Mouse (Mus musculus): ENCODE results near the gene Cdk20.

Gene Cdk20

DNA sequence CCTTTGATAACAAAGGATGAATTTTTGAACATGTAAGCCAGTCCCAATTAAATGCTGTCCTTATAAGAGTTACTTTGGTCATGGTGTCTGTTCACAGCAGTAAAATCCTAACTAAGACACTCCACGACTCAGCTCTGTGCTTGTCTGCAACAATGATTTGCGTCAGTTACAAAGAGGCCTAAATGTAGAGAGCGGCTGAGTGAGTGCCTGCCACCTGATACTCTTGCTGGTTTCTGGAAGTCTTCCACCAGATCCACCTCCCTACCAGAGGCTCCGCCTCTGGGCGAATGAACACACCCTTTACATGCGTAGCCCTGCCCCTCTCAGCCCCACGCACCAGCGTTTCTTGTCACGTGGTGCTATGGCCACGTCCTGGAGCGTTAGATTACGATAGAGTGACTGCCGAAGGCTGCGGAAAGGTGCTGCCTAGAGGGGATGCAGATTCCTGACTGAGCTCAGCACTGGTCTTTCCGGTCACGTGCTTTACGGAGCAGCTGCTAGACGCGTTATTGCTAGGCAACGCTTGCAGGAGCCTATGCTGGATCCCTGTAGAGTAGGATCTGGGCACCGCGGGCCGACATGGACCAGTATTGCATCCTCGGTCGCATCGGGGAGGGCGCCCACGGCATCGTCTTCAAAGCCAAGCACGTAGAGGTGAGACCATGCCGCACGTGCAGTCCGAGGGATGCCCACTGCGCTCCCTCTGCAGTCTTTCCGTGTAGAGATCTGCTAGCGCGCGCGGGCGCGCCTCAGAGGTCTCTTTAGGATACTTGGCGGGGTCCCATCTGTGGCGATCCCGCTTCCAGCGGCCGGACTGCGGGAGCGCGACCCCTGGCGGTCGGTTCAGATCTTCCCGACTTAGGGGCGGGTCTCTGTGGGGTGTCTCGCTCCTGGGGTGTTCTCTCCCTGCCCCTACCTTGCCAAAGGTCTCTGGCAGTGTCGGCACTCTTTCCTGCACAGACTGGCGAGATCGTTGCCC lies at the start of gene Cdk20:
Gene Cdk20 (plus strand): TSS at position 298 of the 979 bp plus-strand sequence.
- peak; percentile 89 for DNase-seq

DNA sequence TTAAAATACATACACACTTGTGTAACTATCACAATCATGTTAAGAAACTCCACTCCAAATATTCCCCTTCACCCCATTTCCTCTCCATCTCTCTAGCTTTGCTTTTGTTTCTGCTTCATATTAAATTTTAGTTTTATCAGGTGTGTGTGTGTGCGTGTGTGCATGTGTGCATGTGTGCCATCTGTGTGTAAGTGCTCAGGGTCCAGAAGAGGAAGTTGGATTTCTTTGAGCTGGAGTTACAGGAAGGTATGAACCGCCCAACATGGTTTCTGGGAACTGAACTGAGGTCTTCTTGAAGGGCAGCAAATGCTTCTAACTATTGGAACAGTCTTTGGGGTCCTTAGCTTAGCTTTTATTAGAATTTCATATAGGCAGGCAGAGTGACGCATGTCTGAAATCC lies 47.2 kb upstream of the Cdk20 start:
- no peak for DNase-seq

DNA sequence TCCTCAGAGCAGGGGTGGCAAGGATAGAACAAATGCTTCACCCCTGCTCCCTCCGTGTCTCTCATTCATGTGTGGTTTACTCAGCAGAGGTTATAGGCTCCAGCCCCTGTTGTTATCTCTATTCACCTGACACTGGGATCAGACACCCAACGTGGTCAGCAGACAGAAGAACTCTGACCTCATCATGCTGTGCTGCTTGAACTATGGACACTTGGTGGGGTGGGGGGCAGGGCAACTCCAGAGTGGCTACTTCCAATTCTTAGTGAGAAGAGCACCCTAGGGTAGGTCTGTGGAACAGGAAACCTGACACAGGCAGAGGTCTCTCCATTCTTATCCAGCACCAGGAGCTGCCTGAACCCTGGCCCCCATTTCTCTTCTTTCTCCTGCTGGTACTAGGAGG lies 46.1 kb upstream of the Cdk20 start:
- DNase-seq: no peak

DNA sequence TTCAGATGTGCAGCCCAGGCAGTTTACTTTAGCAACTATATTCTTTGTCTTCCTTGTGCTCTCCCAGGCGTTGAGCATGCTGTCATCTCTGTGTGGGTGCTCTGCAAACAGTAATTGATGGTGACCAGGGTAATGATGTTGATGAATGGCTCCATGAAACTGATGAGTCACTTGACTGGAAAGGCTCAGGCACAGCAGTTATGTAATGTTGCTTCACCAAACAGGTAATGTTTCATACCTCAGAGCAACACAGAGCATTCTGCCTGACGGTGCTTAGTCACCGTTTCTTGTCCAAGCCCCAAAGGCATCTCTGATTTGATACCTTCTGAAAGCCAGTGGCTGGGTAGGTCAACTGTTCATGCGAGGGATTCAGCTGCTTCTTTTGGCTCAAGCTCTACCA lies 43.7 kb upstream of the Cdk20 start:
- DNase-seq: no peak

DNA sequence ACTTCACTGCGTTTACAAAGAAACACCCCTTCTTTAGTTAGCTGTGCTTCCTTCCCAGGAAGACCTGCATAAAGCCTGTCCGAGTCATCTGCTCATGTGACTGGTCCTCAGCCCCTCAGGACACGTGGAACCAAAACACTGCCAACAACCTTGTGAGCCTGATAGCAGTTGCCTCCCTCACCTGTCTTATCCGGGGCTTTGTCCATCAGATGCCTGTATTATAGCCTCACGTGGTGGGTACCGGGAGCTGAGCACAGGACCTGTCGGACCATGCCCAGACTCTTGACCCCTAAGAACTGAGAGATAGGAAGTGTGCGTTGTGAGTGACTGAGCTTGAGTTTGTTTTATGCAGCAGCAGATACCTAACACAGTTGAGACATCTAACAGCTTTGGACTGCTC lies 35.1 kb upstream of the Cdk20 start:
- no peak for DNase-seq

DNA sequence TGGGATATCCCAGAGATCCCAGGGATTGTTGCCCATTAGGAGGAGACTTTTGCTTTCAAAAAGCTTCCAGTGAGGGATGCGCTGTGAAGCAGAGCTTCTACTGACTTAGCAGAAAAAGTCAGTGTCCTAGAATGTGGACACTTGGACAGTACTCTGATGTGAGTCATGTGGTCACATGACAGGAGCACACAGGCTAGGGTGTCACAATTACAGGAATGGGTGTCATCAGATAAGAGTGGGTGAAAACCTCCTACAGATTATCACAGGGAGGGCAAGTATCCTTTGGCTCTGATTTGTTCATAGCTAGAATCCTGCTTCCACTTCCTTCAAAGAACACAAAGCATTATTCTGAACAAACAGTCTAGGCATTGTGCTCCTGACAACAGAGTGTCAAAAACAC lies 34.0 kb upstream of the Cdk20 start:
- no peak for DNase-seq

DNA sequence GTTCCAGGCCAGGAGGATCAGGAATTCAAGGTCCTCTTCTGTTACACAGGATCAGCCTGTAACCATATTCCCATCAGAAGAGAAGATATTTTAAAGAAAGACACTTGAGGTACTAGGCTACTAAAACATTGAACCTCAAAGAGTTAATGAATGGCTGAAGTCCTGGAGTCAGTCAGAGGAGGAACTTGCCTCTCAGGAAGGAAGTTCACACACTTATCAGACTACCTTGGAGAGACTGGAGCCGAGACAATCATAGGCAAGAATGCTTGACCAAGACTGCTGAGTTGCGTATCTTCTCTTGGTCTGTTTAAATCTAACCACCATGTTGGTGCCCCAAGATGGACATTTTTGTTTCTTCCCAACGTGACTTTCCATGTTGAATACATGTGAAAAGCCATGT lies 32.2 kb upstream of the Cdk20 start:
- no peak for DNase-seq

DNA sequence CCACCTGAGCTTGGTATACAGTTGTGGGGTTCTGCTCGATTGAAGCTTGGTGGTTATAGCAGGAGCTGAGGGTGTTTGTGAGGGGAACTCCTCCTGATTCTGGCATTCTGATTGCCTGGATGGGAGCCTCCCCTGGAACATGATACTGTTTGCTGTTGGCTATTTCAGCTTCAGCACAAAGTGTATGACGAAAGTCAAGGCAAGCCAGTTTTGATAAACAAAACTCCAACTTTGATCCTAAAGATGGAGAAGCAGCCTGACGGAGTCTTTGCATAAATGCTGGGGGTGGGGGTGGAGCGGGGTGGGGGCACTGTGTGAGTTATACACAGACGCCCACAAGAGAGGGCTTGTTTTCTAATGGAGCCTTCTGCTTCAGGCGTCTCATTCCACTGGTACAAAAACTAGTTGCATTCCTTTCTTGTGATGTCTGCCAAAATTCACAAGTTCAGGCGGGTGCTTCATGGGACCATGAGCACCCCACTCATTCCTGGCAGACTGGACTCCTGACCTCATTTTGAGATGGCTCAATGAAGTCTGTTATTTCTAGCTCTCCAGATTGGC lies 31.2 kb upstream of the Cdk20 start:
- DNase-seq: no peak

DNA sequence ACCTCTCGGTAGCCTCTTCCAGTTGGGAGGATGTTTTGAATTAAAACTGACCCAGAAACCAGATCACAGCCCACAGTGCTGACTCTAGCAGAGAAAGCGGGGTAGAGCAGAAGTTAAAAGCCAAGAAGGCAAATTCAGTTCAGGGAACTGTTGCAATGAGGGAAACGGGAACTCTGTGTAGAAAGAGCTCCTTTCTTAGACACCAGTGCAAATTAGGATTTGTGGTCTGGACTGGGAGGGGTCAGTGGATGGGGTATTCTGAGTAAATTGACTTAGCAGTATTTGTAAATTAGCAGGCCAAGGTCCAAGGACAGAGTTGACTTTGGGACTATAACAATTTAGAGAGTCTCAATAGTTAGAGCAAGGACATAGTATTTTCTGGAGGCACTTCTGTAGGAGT lies 30.1 kb upstream of the Cdk20 start:
- no peak for DNase-seq

DNA sequence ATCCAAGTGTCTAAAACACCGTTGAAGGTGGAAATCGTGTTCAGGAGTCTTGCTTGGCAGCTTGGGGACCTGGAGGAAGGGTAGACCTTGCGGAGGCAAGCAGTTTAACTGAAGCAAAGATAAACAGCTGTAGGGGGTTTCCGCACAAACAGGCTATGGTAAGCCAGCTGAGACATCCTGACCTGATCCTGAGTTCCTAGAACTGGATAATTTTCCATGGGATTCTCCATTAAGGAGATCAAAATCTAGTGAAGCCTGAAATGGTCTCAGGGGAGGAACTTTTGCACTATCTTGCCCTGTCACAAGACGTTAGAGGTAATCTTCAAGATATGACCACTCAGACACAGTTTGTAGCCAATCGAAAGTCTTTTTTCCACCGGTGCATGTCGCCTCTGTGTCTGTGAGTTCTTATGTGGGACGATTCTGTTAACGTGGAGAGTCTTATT lies 29.6 kb upstream of the Cdk20 start:
- no peak for DNase-seq

DNA sequence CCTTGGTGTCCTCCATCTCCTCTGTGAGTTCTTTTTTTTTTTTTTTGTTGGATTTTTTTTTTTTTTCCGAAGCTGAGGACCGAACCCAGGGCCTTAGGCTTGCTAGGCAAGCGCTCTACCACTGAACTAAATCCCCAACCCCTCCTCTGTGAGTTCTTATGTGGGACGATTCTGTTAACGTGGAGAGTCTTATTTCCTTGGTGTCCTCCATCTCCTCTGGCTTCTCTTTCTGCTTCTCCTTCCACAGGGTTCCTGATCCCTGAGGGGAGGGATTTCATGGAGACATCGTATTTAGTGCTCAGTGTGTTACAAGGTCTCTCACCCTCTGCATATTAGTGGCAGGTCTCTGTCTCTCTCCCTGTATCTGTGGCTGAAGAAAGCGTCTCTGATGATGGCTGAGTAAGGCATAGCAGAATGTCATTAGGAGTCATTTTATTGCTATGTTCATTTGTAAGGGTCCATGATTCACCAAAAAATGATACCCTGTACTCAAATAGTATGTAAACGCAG lies 29.1 kb upstream of the Cdk20 start:
- DNase-seq: no peak

DNA sequence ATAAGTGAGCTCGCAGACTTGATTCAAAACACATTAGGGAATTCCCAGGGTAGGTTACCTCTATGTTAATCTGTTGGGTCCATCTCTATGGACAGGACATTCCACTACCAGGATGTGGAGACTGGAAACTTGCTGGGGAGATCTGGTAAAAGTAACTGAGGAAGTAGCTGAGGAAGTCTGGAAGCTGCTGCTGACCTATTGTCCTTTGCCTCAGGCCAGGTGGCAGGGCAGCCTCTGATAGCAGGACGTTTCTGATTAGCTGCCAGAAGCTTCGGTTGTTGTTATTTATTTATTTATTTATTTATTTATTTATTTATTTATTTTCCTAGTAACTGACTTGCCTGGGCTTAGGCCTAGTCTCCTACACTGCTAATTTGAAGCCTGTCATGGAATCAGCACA lies 28.6 kb upstream of the Cdk20 start:
- no peak for DNase-seq

DNA sequence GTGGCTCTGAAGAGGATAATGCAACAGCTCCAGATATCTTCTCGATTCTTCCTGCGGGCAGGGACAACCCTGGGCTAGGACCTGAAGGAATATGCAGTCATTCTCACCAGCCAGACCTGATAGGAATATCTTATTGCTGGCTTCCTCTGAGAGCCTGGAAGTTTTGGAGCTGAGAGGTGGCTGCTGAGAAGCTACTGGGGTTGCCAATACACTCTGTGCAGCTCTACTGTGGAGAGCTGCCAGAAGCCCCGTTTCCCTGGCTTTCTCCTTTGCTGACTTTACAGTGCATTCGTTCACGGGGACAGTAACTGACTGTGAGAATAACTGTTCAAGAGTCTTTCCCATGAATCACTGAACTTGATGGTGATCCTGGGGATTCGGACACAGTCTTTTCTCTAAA lies 26.6 kb upstream of the Cdk20 start:
- no peak for DNase-seq

DNA sequence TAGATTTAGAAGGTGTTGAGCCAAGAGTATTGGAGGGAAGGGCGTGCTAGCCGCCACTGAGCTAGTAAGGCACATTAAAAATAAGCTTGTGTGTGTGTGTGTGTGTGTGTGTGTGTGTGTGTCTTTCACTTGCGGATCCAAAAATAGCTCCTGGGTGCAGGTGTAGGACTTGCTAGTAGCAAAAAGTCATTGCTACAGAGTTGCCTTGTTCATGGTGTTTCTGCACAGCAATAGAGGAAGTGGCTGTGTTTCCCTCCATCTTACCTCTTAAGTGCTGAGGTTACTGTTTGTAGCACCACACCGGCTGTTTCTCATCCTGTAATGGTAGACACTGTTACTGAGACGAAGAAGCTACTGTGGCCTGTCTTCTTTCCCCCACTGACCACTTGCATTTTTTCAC lies 24.1 kb upstream of the Cdk20 start:
- peak; percentile 58 for DNase-seq

DNA sequence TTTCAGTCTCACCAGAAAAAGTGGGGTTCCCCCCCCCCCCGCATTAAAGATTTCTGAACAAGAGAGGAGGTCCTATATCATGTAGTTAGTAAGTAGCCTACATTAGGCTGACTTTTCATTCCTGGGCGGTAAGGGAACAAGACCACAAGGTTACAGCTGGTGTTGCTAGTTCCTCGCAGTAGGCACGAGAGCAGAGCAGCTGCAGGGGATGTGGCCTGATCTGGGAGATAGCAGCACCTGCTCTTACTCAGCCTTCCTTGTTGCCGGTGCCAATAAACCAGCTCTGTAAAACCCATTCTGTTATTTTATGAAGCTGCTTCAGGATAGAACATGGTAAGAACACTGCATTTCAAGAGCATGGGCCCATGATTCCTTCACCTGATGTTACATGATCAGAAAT lies 21.5 kb upstream of the Cdk20 start:
- DNase-seq: peak; percentile 69

DNA sequence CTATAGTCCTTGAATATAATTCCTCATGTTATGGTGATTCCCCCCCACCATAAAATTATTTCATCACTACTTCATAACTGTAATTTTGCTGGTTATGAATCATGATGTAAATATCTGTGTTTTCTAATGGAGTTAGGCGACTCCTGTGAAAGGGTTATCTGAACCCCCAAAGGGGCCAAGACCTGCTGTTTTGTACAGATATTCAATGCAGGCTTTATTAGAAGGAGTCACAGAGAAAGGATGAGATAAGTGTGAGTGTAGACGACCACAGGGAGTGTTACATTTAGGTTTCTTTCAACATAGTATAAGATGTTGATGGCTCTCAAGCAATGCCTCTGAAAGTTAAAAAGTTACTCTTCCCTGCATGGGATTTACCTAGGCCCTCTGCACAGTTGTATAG lies 20.8 kb upstream of the Cdk20 start:
- no peak for DNase-seq

DNA sequence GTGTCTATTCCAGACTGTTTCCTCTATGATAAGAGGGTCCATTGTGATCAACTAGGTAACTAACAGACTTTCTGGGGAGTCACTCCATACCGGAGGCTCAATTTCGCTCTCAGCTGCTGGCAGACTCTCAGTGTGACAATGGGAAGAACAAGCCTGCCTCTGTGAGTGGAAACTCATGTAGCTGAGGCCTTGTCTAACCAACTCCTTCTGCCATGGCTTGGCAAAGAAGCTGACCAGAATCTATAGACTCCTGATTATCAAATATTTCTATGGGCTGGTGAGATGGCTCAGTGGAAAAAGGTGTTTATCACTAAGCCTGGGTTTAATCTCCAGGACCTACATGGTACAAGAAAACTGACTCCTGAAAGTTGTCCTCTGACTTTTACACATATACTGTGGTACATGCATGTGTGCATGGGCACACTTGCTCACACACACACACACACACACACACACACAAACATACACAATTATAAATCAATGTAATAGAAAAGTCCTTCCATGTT lies 19.3 kb upstream of the Cdk20 start:
- DNase-seq: no peak

DNA sequence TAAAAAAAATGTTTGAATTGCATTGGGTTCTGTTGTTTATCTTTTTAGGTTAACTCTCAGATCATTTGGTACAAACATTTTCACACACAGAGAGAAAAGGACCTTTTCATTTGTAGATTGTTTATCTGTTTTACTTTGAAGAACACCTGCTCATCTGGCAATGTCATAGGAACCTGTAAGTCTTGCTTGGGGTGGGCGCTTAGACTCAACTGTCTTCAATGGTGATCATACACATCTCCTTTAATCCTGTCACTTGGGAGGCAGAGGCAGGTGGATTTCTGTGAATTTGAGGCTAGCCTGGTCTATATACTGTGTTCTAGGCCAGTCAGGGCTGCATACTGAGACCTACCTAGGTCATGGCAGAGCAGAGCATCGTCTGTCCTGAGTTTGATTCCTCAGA lies 16.5 kb upstream of the Cdk20 start:
- DNase-seq: peak; percentile 45

DNA sequence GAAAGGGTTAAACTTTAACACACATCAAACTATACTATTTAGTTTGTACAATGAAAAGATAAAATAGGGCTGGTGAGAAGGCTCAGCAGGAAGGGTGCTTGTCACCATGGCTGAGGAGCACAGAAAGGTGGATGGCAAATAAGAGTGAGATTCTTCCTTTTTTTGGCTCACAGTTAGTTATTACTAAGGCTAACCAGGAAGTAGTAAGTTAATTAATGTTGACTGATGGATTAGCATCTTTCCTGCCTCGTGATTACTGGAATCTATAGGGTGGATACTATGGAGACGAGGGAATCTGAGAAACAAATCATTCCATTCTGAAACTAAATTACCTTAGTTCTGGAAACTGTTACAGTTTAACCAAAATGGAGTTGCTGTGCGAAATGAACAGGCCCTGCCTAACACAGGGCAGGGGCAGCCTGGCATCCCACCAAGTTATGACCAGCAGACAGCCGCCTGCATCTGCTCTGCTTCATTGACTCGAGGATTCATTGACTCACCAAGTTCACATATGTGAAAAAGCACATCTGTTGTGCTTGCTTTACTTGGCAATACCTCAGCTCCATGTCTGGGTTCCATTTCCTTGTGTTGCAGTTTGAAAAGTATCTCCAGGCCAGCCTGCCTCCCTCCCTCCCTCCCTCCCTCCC lies 15.0 kb upstream of the Cdk20 start:
- no peak for DNase-seq

DNA sequence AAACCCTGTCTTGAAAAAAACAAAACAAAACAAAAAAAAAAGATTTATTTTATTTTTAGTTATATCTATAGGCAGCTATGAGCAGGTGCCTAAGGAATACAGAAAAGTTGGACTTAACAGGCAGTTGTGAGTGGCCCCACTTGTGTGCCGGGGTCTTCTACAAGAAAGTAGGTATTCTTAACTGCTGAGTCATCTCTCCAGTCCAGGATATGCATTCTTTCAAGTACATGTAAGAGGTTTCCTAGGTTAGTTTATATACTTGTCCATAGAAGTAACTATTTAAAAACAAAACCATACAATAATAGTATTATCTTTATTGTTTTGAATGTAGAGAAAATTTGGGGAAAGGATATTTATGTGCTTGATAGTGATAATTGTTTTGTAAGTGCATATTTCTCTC lies 11.3 kb upstream of the Cdk20 start:
- DNase-seq: no peak

DNA sequence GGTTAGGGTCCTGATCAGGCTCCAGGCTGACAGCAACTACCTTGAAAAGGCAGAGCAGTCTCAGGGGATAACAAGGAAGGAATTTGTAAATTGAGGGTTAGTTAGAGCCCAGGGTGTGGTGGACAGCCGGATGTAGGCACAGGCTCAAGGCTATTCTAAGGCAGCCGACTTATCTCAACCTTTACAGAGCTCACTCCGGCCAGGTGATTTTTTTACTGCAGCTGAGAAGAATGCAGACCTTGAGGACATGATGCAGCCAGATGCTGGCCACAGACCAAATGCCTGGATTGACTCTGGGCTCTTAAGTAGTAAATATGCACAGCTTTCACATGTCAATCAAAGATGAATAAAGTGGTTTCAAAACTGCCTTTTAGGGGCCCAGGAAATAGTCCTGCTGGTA lies 10.7 kb upstream of the Cdk20 start:
- DNase-seq: no peak

DNA sequence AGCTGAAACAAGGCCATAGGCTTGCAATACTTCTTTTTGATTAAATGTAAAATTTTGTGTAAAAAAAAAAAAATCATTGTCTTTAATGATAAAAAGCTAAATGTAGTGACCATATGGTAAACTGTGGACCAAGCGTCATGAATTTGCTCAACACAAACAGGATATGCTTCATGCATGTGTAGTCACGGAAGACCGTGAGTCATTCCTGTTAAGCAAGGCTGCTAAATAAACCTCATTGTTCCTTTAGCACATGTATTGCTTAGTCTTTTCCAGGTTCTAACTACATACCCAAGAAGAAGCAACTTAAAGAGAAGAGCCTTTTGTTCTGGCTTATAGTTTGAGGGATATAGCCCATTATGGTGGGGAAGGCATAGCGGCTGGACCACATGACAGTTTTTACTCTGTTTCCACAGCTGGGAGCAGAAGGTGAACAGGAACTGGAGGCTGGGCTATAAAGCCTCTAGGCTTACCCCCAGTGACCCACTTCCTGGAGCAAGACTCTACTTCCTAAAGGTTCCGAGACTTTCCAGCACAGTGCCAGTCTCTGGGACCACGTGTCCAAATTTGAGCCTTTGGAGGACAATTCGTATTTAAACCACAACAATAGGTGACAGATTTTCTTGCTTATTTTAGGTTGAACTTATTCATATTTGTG lies 10.0 kb upstream of the Cdk20 start:
- no peak for DNase-seq

DNA sequence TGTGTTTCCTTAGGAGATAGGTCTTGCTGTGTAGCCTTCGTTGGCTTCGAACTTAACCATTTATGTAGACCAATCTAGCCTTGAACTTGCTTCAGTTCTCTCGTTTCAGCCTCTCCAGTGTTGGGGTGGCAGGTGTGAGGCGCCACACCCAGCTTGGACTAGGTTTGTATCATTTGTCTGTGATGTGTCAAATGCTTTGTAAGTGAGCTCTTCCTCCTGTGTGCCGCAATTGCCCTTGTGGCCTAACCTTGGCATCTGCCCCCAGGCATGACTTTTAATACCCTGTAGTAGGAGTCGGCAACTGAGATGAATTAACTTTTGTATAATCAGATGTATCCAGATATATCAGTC lies 9.5 kb upstream of the Cdk20 start:
- no peak for DNase-seq

Measured in thymus, postnatal 25 days (tissue).